Mouse (Mus musculus) megakaryocyte, embryonic 14.5 days (primary cell): ENCODE data around the gene Kif2b.

ENCODE experiments used
- FLI1 ChIP-seq: IDR thresholded peaks from 2 replicates; pipeline ENCODE4 v1.6.1; 2012; ENCODE audit warnings: low read length, inconsistent platforms, mixed read lengths
- GATA1 ChIP-seq: IDR thresholded peaks from 3 replicates; pipeline ENCODE4 v1.6.1; 2012; ENCODE audit warnings: mixed read lengths, low read length, inconsistent platforms, borderline replicate concordance

DNA sequence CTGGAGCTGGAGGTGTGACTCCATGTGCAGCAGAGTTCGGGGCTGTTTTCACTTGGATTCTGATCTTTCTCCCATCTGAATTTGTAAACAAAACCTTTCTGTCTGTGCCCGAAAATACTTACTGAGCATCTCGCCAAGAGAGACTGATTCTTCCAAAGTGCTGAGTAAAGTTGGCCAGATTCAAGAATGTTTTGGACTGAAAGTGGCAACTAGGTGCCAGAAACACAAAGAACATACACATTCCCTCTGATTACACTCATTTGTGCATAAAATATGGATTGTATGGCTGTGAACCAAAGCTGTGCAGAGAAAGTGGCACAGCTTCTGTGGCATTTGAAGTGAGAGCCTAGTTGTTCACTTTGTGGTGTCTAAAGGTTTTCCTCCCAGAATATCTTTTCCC is 15.7 kb upstream of the Kif2b start:
- TF ChIP-seq GATA1, result no peak
- no peak for TF ChIP-seq FLI1
